Mouse (Mus musculus): ENCODE results near the gene Dgat2. TPM values are rescaled to one million over a fixed set of nuclear protein-coding genes. Genes with fewer than 3 reads are reported as not detected.

Gene Dgat2
- polyA plus RNA-seq, 1 experiment from 2014 or later, result 20.3 TPM

DNA sequence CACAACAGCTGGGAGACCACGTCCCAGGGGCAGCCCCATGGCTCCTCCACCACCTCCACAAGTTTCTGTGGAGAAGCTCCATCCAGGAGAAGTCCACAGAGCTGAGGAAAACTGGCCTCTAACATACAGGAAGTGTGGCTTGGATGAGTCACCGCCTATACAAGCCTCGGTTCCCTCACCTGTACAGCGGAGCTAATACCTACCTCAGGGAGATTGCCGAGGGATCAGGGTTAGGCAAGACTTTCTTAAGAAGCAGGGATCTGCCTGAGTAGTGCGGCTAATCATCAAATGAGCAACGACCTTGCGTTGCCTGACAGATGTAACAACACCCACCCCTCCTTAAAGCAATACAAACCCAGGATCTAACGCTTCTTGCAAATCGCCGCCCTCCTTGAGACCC lies 7.4 kb downstream of the Dgat2 start:
- Histone ChIP-seq H3K4me3 (ENCODE audit: low read depth, low read length) (no peak overlapping the region), H3K4me1 (ENCODE audit: control insufficient read depth, insufficient read depth, low read length) (no peaks in the 10 kb centered on the region), H3K27me3 (ENCODE audit: control insufficient read depth, insufficient read depth, low read length) (no peaks in the 10 kb centered on the region), H3K9ac (replicated peaks; ENCODE audit: low read depth, low read length) (no peak overlapping the region), H3K4me2 (replicated peaks; ENCODE audit: low read depth, low read length) (no peak overlapping the region), H3K27ac (ENCODE audit: low read length) (no peak overlapping the region), H3K36me3 (ENCODE audit: control insufficient read depth, insufficient read depth, low read length) (no peaks in the 10 kb centered on the region), H3K9me3 (ENCODE audit: control insufficient read depth, low read depth, low read length) (no peaks in the 10 kb centered on the region)
- WGBS, result 68% methylated on average over 11 of the region's 11 CpGs
- ATAC-seq (ENCODE audit: insufficient number of reproducible peaks, insufficient read depth, low FRiP score, low read depth), result no peak

DNA sequence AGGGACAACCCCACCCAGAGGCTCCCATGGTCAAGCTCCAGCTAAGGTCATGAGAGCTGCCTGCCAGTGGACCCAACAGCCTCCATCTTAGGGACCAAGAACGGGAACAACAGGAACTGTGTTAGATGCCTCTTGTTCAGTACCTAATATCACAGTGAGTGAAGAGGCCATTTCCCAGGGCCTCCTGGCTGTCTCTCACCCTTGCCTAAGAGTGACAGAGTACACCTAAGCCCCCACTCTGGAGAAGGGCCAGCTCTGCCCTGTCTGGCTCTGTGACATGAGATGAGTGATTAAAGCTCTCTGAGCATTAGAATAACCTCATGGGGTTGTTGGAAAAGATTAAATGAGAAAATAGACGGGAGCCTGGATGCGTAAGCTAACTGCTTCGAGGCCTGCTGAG lies 8.5 kb downstream of the Dgat2 start:
- no peaks in the 10 kb centered on the region for H3K4me1 ChIP-seq (ENCODE audit: control insufficient read depth, insufficient read depth, low read length)
- no peak for ATAC-seq (ENCODE audit: insufficient number of reproducible peaks, insufficient read depth, low FRiP score, low read depth)
- no peaks in the 10 kb centered on the region for H3K9me3 ChIP-seq (ENCODE audit: control insufficient read depth, low read depth, low read length)
- no peak overlapping the region for H3K27ac ChIP-seq (ENCODE audit: low read length)
- 82% methylated on average over 4 of the region's 4 CpGs for WGBS
- no peak overlapping the region for H3K4me2 ChIP-seq (replicated peaks; ENCODE audit: low read depth, low read length)
- H3K4me3 ChIP-seq (ENCODE audit: low read depth, low read length), result no peak overlapping the region
- H3K27me3 ChIP-seq (ENCODE audit: control insufficient read depth, insufficient read depth, low read length), result no peaks in the 10 kb centered on the region
- H3K36me3 ChIP-seq (ENCODE audit: control insufficient read depth, insufficient read depth, low read length), result no peaks in the 10 kb centered on the region
- no peak overlapping the region for H3K9ac ChIP-seq (replicated peaks; ENCODE audit: low read depth, low read length)

DNA sequence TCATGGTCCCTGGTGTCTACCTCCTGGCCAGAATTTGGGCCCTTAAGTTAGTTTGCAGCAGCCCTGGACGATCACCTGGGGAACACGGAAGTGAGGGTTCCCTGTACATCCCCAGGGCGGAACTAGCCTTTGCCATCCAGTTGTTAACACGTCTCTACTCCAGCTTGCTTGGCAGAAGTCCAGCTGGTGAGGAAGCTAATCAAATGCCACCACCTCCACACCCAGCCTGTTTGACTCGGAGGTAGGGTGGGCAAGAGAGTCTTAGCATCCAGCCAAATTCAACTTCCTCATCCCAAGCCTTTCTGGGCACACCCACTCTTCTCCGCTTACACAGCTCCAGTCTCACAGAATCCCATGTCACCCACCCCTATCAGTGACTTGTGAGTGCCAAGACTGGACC lies 9.6 kb downstream of the Dgat2 start:
- WGBS, result 79% methylated on average over 6 of the region's 6 CpGs

DNA sequence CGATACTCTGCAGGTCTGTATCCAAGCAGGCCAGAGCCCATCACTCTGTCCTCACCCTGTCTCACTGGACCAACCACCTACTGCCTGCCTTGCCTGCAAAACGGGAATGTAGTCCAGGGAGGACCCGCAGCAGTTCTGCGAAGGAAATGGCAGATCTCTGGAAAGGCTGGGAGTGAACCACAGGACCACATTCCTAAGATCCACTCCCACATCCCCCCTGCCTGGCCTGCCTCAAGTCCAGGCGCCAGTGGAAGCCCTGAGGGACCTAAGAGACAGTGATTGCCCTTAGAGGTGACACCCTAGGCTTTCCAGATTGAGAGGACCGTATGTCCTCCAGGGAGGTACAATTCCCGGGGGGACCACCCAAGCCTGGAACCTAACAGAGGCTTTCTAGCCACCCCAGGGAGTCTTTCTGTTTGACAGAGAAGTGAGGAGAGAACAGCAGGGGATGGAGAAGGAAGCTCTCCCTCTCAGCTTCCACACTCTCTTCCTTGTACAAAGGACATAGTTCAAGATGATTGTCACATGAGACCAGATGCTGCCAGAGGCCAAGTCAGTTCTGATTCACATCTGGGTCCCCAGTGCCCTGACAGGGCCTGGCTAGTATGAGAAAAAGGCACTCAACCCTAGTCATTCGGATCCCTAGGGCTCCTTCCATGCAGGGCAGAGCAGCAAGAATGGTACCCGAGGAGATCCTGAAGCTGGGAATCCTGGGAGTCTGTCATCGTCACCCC lies 10.6 kb downstream of the Dgat2 start:
- no peak overlapping the region for H3K4me2 ChIP-seq (replicated peaks; ENCODE audit: low read depth, low read length)
- ATAC-seq (ENCODE audit: insufficient number of reproducible peaks, insufficient read depth, low FRiP score, low read depth), result no peak
- WGBS, result 63% methylated on average over 10 of the region's 10 CpGs
- no peaks in the 10 kb centered on the region for H3K36me3 ChIP-seq (ENCODE audit: control insufficient read depth, insufficient read depth, low read length)
- H3K9ac ChIP-seq (replicated peaks; ENCODE audit: low read depth, low read length), result no peak overlapping the region
- no peak overlapping the region for H3K27ac ChIP-seq (ENCODE audit: low read length)
- no peak overlapping the region for H3K4me3 ChIP-seq (ENCODE audit: low read depth, low read length)
- H3K4me1 ChIP-seq (ENCODE audit: control insufficient read depth, insufficient read depth, low read length), result no peaks in the 10 kb centered on the region
- H3K27me3 ChIP-seq (ENCODE audit: control insufficient read depth, insufficient read depth, low read length), result no peaks in the 10 kb centered on the region
- no peaks in the 10 kb centered on the region for H3K9me3 ChIP-seq (ENCODE audit: control insufficient read depth, low read depth, low read length)

More for the DNA sequence above, 9.6 kb downstream of the Dgat2 start:
- H3K9me3 ChIP-seq (ENCODE audit: control insufficient read depth, low read depth, low read length), result no peaks in the 10 kb centered on the region
- no peak overlapping the region for H3K4me3 ChIP-seq (ENCODE audit: low read depth, low read length)
- no peak overlapping the region for H3K27ac ChIP-seq (ENCODE audit: low read length)
- H3K4me2 ChIP-seq (replicated peaks; ENCODE audit: low read depth, low read length), result no peak overlapping the region
- no peaks in the 10 kb centered on the region for H3K36me3 ChIP-seq (ENCODE audit: control insufficient read depth, insufficient read depth, low read length)
- no peak overlapping the region for H3K9ac ChIP-seq (replicated peaks; ENCODE audit: low read depth, low read length)
- no peaks in the 10 kb centered on the region for H3K27me3 ChIP-seq (ENCODE audit: control insufficient read depth, insufficient read depth, low read length)
- ATAC-seq (ENCODE audit: insufficient number of reproducible peaks, insufficient read depth, low FRiP score, low read depth), result no peak
- H3K4me1 ChIP-seq (ENCODE audit: control insufficient read depth, insufficient read depth, low read length), result no peaks in the 10 kb centered on the region

DNA sequence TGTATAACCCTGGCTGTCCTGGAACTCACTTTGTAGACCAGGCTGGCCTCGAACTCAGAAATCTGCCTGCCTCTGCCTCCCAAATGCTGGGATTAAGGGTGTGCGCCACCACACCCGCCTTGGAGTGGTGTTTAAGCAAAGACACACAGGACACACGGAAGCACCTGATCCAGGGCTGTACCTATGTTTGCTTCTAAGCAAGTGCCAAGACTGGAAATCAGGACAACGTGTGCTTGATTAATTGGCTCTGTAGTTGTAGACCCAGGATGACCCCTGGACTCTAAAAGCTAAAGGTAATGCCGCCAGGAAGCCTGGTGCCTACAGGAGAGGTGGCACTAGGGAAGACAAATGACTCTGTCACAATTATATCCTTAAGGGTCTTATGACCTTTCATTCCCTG lies 12.0 kb downstream of the Dgat2 start:
- Histone ChIP-seq H3K4me2 (replicated peaks; ENCODE audit: low read depth, low read length) (no peak overlapping the region), H3K9me3 (ENCODE audit: control insufficient read depth, low read depth, low read length) (no peaks in the 10 kb centered on the region), H3K27ac (ENCODE audit: low read length) (no peak overlapping the region), H3K36me3 (ENCODE audit: control insufficient read depth, insufficient read depth, low read length) (no peaks in the 10 kb centered on the region), H3K4me3 (ENCODE audit: low read depth, low read length) (no peak overlapping the region), H3K27me3 (ENCODE audit: control insufficient read depth, insufficient read depth, low read length) (no peaks in the 10 kb centered on the region), H3K4me1 (ENCODE audit: control insufficient read depth, insufficient read depth, low read length) (no peaks in the 10 kb centered on the region), H3K9ac (replicated peaks; ENCODE audit: low read depth, low read length) (no peak overlapping the region)
- no peak for ATAC-seq (ENCODE audit: insufficient number of reproducible peaks, insufficient read depth, low FRiP score, low read depth)
- WGBS, result 82% methylated on average over 6 of the region's 6 CpGs

DNA sequence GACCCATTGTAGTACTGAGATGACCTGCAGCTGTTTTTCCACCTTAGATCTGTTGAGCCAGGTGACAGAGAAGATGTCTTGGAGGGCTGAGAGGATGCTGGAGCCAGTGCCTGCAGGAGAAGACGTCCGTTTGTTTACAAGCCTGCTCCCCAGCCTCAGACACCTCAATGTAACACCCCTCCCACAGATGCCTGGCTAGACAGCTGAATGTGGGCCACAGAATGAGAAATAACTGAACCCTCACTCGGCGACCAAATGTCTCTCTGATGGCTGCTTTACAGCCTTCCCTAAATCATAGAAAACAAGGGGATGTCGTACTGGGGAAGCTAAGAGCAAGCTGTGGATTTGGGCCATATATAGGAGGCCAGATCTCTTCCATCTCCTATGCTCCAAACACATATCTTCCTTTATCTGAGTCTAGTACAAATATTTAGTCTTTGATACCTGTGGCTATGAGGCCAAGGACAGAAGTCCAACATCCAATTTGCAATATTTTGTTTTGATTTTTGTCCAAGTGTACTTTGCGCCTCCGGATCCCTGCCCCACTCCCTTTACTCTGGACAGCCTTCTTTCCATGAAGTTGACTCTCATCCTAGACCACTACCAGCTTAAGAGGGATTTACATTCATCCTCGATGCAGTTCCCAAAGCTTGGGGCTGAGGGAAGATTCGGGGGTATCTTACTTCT lies 12.7 kb downstream of the Dgat2 start:
- WGBS, result 74% methylated on average over 9 of the region's 9 CpGs
- Histone ChIP-seq H3K4me3 (ENCODE audit: low read depth, low read length) (no peak overlapping the region), H3K9me3 (ENCODE audit: control insufficient read depth, low read depth, low read length) (no peaks in the 10 kb centered on the region), H3K27ac (ENCODE audit: low read length) (no peak overlapping the region), H3K4me2 (replicated peaks; ENCODE audit: low read depth, low read length) (no peak overlapping the region), H3K9ac (replicated peaks; ENCODE audit: low read depth, low read length) (no peak overlapping the region), H3K36me3 (ENCODE audit: control insufficient read depth, insufficient read depth, low read length) (no peaks in the 10 kb centered on the region), H3K4me1 (ENCODE audit: control insufficient read depth, insufficient read depth, low read length) (no peaks in the 10 kb centered on the region), H3K27me3 (ENCODE audit: control insufficient read depth, insufficient read depth, low read length) (no peaks in the 10 kb centered on the region)
- ATAC-seq (ENCODE audit: insufficient number of reproducible peaks, insufficient read depth, low FRiP score, low read depth), result no peak

DNA sequence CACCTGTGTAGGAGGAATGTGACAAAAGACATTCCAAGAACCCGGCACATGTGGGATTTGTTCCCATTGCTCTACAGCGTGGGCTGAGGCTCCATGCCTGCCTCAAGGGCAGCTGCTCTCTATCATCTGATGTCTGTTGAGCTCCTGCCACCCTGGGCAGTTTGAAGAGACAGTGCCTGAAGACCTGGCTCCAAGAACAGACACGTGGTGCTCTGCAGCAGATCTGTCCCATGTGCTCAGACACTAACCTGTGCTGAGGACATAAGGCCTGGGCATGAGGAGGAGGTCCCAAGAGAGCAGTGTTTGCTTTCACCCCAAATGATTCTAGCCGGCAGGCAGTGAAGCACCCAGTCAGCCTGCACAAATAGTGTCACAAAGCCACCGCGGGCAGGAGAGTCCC lies 13.8 kb downstream of the Dgat2 start:
- 78% methylated on average over 6 of the region's 6 CpGs for WGBS
- Histone ChIP-seq H3K27me3 (ENCODE audit: control insufficient read depth, insufficient read depth, low read length) (no peaks in the 10 kb centered on the region), H3K36me3 (ENCODE audit: control insufficient read depth, insufficient read depth, low read length) (no peaks in the 10 kb centered on the region), H3K4me3 (ENCODE audit: low read depth, low read length) (no peak overlapping the region), H3K27ac (ENCODE audit: low read length) (no peak overlapping the region), H3K9me3 (ENCODE audit: control insufficient read depth, low read depth, low read length) (no peaks in the 10 kb centered on the region), H3K9ac (replicated peaks; ENCODE audit: low read depth, low read length) (no peak overlapping the region), H3K4me1 (ENCODE audit: control insufficient read depth, insufficient read depth, low read length) (no peaks in the 10 kb centered on the region), H3K4me2 (replicated peaks; ENCODE audit: low read depth, low read length) (no peak overlapping the region)
- ATAC-seq (ENCODE audit: insufficient number of reproducible peaks, insufficient read depth, low FRiP score, low read depth), result no peak

DNA sequence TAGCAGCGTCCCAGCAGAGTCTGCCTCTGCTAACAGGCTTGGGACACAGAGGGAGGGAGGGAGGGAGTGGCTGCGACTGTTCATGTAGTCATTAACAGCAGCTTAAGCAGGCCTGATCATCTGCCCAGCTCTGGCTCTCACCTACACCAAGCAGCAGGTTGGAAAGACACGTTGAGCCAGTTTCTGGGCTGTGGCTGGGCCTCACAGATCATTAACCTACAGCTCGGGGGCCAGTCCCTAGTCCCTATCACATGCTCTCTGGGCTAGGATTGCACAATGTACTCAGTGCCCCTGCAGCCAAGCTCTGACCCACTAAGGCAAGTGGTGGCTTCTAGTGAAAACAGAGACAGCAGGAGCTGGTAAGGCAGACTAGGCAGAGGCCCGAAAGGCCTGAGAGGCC lies 14.6 kb downstream of the Dgat2 start:
- H3K36me3 ChIP-seq (ENCODE audit: control insufficient read depth, insufficient read depth, low read length), result no peaks in the 10 kb centered on the region
- 44% methylated on average over 5 of the region's 5 CpGs for WGBS
- no peak overlapping the region for H3K4me2 ChIP-seq (replicated peaks; ENCODE audit: low read depth, low read length)
- no peak overlapping the region for H3K4me3 ChIP-seq (ENCODE audit: low read depth, low read length)
- H3K9ac ChIP-seq (replicated peaks; ENCODE audit: low read depth, low read length), result no peak overlapping the region
- H3K27ac ChIP-seq (ENCODE audit: low read length), result 0 out of 2 replicates have a peak overlapping the region, but pooled peaks have one; percentile 48
- ATAC-seq (ENCODE audit: insufficient number of reproducible peaks, insufficient read depth, low FRiP score, low read depth), result peak; percentile 78
- no peaks in the 10 kb centered on the region for H3K27me3 ChIP-seq (ENCODE audit: control insufficient read depth, insufficient read depth, low read length)
- no peaks in the 10 kb centered on the region for H3K9me3 ChIP-seq (ENCODE audit: control insufficient read depth, low read depth, low read length)
- H3K4me1 ChIP-seq (ENCODE audit: control insufficient read depth, insufficient read depth, low read length), result peaks cover 4% of the 10 kb centered on the region; the same call in 1 of the 2 replicates

All from stomach, embryonic 14.5 days (tissue).